Mouse (Mus musculus): ENCODE data around the gene Gm20741.

Gm20741 gene

GRCm38 (mm10) chr16:88811827-88812226 is at the start of gene Gm20741:
Gene Gm20741, minus strand, starts transcription at chr16:88812220.
- DNase-seq = peak; percentile 61 to 72

- peak; percentile 9 to 38 for DNase-seq
Measured at GRCm38 (mm10) chr16:88851450-88851849, 39.4 kb upstream of the Gm20741 start.

GRCm38 (mm10) chr16:88848558-88848957 is 36.5 kb upstream of the Gm20741 start:
- DNase-seq = no peak

- DNase-seq = no peak
Measured at GRCm38 (mm10) chr16:88847363-88847762, 35.3 kb upstream of the Gm20741 start.

- no peak for DNase-seq
Measured at GRCm38 (mm10) chr16:88826978-88827377, 15.0 kb upstream of the Gm20741 start.

- DNase-seq = no peak
Measured at GRCm38 (mm10) chr16:88826095-88826652, 14.2 kb upstream of the Gm20741 start, which contains the start of gene Krtap14. Gene Krtap14, minus strand, starts transcription at chr16:88826145.

GRCm38 (mm10) chr16:88823736-88824135 is 11.7 kb upstream of the Gm20741 start:
- no peak for DNase-seq

GRCm38 (mm10) chr16:88820066-88820465 is 8.0 kb upstream of the Gm20741 start, which contains the start of gene Krtap15:
Gene Krtap15, plus strand, starts transcription at chr16:88820215.
- DNase-seq = no peak

GRCm38 (mm10) chr16:88786786-88787185 is 25.2 kb downstream of the Gm20741 start:
- peak in 1 of 2 experiments; percentile 5 for DNase-seq

GRCm38 (mm10) chr16:88777596-88777995 is 34.4 kb downstream of the Gm20741 start, which contains the start of gene Gm5965:
Gene Gm5965, plus strand, starts transcription at chr16:88777896.
- DNase-seq = no peak

GRCm38 (mm10) chr16:88774106-88774505 is 37.9 kb downstream of the Gm20741 start, which contains the start of gene 2310057N15Rik:
Gene 2310057N15Rik, minus strand, starts transcription at chr16:88774206.
- no peak for DNase-seq

Measured in cerebellum, postnatal 25 days (tissue).